Mouse (Mus musculus) mouse trophoblast stem cell (cell line): ENCODE results near the gene Yars.

ENCODE experiments used
- in situ Hi-C, 2 experiments: fragments of 300-500 bp; cut with MseI, MboI; formaldehyde crosslinking; loops; 2 replicates in 1 of 2; 3 replicates in 1 of 2; pipeline ENCODE4 v1.15.1; 2025

Yars gene

GRCm38 (mm10) chr4:129251482-129252125 lies 62.0 kb downstream of the Yars start:
- in situ Hi-C loops = no loop called here

- in situ Hi-C loops = no loop called here
Observed at GRCm38 (mm10) chr4:129252492-129252891, 62.9 kb downstream of the Yars start.

GRCm38 (mm10) chr4:129254571-129254970 lies 65.0 kb downstream of the Yars start:
- in situ Hi-C loops = no loop called here

- in situ Hi-C loops = no loop called here
Observed at GRCm38 (mm10) chr4:129256450-129257380, 67.2 kb downstream of the Yars start.

GRCm38 (mm10) chr4:129259101-129259500 lies 69.5 kb downstream of the Yars start:
- in situ Hi-C loops = no loop called here

- in situ Hi-C loops = no loop called here
Observed at GRCm38 (mm10) chr4:129260678-129261077, 71.1 kb downstream of the Yars start.

- in situ Hi-C loops = no loop called here
Observed at GRCm38 (mm10) chr4:129261196-129261595, 71.6 kb downstream of the Yars start, which contains the start of gene C77080. Gene C77080, minus strand, starts transcription at chr4:129261404.

- in situ Hi-C loops = no loop called here
Observed at GRCm38 (mm10) chr4:129263225-129264021, 73.9 kb downstream of the Yars start.

GRCm38 (mm10) chr4:129266191-129266590 lies 76.6 kb downstream of the Yars start:
- in situ Hi-C loops = loop anchor here in 1 of 2 experiments (5.0 kb wide), 1 partner anchor 49 kb away; no protein-coding TSS in a partner anchor

GRCm38 (mm10) chr4:129266821-129267220 lies 77.3 kb downstream of the Yars start:
- in situ Hi-C loops = loop anchor here in 1 of 2 experiments (5.0 kb wide), 1 partner anchor 50 kb away; no protein-coding TSS in a partner anchor

GRCm38 (mm10) chr4:129268698-129269097 lies 79.1 kb downstream of the Yars start:
- in situ Hi-C loops = loop anchor here in 1 of 2 experiments (5.0 kb wide), 1 partner anchor 51 kb away; no protein-coding TSS in a partner anchor
